ENCODE assay signal across 21 mouse cellular contexts in the genomic region with DNA sequence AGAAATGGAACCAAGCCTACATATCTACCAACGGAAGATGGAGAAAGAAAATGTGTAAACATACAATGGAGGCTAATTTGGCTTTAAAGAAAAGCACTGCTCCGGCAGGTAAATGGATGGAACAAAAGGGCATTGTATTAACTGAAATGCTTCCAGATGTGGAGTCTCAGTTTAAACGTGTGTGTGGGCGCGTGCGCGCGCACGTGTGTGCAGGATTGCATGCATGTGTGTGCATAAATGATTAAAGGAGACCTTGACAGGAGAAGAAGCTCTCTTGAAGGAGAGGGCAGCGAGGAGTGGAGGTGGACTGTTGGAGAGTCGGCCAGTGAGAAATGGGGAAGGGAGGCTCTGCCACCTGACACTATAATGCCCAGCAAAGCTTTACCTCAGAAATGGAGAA.
"Had no signal": no experiment of that assay in that cellular context is flagged by ENCODE, and none has a peak within 500 bp of the region (broad histone marks: within the 10 kb centered on the region; RNA-seq: fewer than 3 reads in every experiment).

No protein-coding gene starts in this region.

- H3K4me1 ChIP-seq: liver, embryonic 12.5 days; liver, embryonic 15.5 days; lung, embryonic 15.5 days had no signal

- H3K4me3 ChIP-seq: liver, embryonic 12.5 days; liver, embryonic 15.5 days; lung, embryonic 15.5 days; megakaryocyte, embryonic 14.5 days had no signal

- H3K36me3 ChIP-seq: liver, embryonic 12.5 days; liver, embryonic 15.5 days; lung, embryonic 15.5 days had no signal

- DNase-seq: kidney, adult 2 months; kidney, postnatal 36 days; layer of hippocampus, postnatal 36 days; left cerebral cortex, postnatal 4 days; liver; lung, adult 18-20 months; lung, postnatal 10 days; lung, postnatal 36 days; midbrain, embryonic 14.5 days; right cerebral cortex, postnatal 14 days; right cerebral cortex, postnatal 4 days; thymus, adult 2 months; thymus, postnatal 14 days; thymus, postnatal 4 days had no signal

- H3K9me3 ChIP-seq: liver, embryonic 12.5 days; liver, embryonic 15.5 days; lung, embryonic 15.5 days; megakaryocyte, embryonic 14.5 days had no signal

- H3K27me3 ChIP-seq: liver, embryonic 12.5 days; liver, embryonic 15.5 days; lung, embryonic 15.5 days; megakaryocyte, embryonic 14.5 days had no signal

- H3K4me2 ChIP-seq: liver, embryonic 12.5 days; liver, embryonic 15.5 days; lung, embryonic 15.5 days; midbrain, embryonic 11.5 days had no signal

- H3K27ac ChIP-seq: kidney, postnatal 0 days; liver, embryonic 12.5 days; liver, embryonic 15.5 days; lung, embryonic 15.5 days; stomach, postnatal 0 days had no signal

- ATAC-seq: liver, embryonic 12.5 days had no signal

- H3K9ac ChIP-seq: liver, embryonic 12.5 days; liver, embryonic 15.5 days; lung, embryonic 15.5 days had no signal
